Mouse (Mus musculus): ENCODE data around the gene Chek2.
A peak's percentile ranks its signal among the peaks of the same experiment; 100 is the strongest.

Chek2 gene

DNA sequence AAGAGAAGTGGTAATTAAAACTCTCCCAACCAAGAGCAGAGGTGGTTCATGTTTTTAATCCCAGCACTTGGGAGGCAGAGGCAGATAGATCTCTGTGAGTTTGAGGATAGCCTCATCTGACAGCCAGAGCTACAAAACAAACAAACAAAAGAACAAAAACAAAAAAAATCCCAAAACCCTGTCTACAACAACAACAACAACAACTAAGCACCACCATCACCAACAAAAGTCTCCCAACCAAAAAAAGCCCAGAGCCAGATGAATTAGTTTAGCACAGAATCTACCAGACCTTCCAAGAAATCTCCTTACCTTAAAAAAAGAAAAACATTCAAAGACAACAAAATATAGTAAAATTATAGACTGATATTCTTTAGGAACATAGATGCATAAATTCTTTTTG, 60.6 kb downstream of the Chek2 start:
- no peak for DNase-seq (ENCODE audit: low spot score)

DNA sequence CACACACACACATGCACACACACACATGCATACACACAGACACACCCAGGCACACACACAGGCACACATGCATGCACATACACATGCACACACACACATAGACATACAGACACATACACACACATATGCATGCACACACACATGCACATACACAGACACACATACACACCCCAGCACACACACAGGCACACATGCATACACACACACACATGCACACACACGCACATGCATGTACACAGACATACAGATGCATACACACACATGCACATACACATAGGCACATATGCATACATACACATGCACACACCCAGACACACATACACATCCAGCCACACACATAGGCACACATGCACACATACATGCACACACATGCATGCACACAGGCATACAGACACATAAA, 66.9 kb downstream of the Chek2 start:
- no peak for DNase-seq (ENCODE audit: low spot score)

DNA sequence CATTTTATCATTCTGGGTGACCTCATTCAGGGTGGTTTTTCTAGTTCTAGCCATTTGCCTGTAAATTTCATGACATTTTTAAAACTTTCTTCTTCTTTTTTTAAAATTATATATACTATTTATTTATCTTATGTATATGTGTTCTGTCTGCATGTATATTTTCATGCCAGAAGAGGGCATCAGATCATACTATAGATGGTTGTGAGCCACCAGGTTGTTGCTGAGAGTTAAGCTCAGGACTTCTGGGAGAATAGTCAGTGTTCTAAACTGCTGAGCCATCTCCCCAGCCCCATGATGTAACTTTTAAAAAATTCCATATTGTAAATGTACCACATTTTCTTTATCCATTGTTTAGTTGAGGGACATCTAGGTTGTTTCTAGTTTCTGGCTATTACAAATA, 69.1 kb downstream of the Chek2 start:
- no peak for DNase-seq (ENCODE audit: low spot score)

DNA sequence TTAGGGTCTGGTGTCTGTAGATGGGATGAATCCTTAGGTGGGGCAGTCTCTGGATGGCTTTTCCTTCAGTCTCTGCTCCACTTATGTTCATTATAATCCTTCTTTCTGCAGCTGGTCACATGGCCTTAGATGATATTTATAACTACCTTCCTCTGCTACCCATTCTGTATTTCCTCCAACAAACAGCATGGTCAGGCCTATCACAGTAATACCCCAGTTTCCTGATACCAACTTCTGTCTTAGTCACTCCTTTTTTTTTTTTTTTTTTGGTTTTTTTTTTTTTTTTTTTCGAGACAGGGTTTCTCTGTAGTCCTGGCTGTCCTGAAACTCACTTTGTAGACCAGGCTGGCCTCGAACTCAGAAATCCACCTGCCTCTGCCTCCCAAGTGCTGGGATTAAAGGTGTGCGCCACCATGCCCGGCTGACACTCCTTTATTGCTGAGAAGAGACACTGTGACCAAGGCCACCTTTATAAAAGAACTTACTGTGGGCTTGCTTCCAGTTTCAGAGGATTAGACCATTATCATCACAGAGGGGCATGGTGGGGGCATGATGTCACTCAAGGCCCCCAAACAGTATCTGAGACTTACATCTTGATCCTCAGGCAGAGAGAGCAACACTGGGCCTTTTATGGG, 70.3 kb downstream of the Chek2 start:
- no peak for DNase-seq (ENCODE audit: low spot score)

DNA sequence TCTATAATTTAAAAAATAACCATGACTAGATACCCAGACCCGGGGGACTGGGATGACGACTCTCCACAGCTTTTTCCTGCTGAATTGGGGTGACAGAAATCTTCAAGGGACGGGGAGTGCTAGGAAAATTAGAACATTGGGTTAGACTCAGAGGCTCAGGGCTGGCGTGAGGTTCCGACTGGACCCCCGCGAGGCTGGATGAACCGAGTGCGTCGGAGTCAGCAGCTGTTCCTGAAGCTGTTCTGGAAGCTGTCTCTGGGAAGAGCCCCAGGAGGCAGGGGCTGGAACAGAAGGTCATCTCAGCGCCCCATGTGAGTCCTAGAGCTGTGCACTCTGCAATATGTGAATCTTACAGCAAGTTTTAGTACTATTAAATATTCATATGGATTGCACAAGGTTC, 75.1 kb downstream of the Chek2 start:
- no peak for DNase-seq (ENCODE audit: low spot score)

DNA sequence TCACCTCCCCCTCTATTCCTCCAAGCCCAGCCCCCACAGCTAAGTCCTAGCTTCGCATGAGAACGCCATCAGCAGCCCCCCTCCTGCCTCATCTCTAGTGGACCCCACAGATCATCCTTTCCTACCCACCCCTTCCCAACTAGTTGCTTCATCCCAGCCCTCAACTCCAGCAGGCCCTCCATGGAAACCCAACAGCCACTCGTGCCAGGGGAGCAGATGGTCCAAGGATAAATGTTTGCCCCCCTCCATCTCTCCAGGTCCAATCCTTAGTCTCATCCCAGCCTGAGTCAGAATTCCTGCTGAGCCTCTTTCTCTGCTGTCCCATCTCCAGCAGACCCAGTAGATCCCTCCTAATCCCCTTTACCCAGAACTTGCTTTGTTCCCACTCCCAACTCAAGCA, 76.5 kb downstream of the Chek2 start:
- DNase-seq (ENCODE audit: low spot score): no peak

DNA sequence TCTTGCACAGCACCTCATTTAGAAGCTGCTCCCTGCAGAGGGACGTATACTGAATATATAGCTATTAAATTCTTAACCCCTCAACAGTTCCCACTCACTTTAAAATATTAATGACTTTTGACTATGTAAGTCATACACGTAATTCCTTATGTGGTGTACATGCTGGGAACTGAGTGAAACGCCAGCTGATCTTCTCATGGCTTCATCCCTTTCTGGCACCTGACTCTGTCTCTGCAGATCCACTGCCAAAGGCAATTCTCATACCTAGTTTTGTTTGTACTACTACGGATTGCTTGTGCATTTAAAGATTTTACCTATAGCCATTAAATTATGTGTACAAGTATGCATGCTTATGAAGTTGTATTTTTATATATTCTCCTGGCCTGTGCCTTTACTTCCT, 79.8 kb downstream of the Chek2 start:
- no peak for DNase-seq (ENCODE audit: low spot score)

DNA sequence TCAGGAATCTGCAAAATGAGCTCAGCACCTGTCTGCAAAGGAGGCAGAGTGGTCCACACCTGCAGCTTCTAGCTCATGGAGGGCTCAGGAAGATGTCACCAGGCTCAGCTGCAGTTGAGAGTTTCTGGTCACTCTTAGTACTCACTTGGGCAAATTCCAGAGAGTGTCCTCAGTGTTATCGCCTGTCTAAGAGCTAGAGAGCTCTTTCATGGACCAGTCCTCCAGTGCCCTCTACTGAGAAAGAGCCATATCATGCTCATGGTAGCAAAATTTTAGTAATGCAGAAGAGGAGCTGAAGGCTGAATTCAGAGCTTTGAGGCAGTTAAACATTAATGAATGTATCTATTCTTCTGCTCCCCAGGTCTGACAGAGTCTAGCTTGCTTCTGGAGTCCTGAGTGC, 83.6 kb downstream of the Chek2 start:
- peak; percentile 9 for DNase-seq (ENCODE audit: low spot score)

Measured in layer of hippocampus, adult 9-10 months (tissue).